Mouse (Mus musculus): ENCODE measurements around the gene Patz1. TPM values are rescaled to one million over a fixed set of nuclear protein-coding genes. Genes with fewer than 3 reads are reported as not detected.

Patz1 gene
- total RNA-seq, 4 experiments from 2014 or later, result 53.5 to 58.4 (median 56.7) TPM

GRCm38 (mm10) chr11:3328806-3329775 is 40.4 kb downstream of the Patz1 start:
- no peak for DNase-seq (ENCODE audit: low spot score in 2 of 2)

- DNase-seq (ENCODE audit: low spot score in 2 of 2), result no peak
Measured at GRCm38 (mm10) chr11:3329891-3330451, 41.3 kb downstream of the Patz1 start, which contains the start of gene Pik3ip1. TSS of gene Pik3ip1 (plus strand) at chr11:3330401.

GRCm38 (mm10) chr11:3330566-3330965 is 41.9 kb downstream of the Patz1 start:
- peak; percentile 89 to 90 for DNase-seq (ENCODE audit: low spot score in 2 of 2)

DNA sequence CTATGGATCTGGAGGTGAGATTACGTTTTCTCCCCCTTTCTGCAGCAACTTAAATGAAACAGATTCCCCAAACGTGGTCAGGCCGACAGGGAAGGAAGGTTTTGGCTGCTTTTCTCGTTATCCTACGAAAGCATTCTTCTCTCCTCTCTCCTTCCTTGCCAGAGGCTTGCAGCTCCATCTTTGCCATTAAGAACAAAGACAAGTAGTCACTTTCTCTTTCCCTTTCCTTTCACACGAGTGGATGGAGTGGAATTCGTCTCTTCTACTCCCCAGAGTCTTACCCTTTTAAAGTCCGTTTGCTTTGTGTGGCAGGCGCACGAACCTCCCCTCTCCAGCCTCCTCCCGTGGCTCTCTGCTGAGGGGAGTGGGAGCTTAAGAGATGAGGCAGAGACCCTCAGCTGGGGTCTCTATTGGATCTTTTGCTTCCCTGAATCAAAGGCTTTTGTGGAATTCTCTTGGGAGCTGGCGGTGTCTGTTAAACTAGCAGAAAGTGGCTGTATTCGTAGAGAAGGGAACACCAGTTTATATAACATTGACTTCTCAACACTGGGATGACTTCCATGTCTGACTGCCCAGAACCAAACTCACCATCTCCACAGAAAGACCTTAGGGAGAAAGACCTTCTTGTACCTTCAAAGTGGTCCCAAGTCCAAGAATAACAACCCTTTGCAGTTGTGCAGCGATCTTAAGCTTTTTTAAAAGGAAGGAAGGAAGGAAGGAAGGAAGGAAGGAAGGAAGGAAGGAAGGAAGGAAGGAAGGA is 42.5 kb downstream of the Patz1 start:
- DNase-seq (ENCODE audit: low spot score in 2 of 2), result no peak

DNA sequence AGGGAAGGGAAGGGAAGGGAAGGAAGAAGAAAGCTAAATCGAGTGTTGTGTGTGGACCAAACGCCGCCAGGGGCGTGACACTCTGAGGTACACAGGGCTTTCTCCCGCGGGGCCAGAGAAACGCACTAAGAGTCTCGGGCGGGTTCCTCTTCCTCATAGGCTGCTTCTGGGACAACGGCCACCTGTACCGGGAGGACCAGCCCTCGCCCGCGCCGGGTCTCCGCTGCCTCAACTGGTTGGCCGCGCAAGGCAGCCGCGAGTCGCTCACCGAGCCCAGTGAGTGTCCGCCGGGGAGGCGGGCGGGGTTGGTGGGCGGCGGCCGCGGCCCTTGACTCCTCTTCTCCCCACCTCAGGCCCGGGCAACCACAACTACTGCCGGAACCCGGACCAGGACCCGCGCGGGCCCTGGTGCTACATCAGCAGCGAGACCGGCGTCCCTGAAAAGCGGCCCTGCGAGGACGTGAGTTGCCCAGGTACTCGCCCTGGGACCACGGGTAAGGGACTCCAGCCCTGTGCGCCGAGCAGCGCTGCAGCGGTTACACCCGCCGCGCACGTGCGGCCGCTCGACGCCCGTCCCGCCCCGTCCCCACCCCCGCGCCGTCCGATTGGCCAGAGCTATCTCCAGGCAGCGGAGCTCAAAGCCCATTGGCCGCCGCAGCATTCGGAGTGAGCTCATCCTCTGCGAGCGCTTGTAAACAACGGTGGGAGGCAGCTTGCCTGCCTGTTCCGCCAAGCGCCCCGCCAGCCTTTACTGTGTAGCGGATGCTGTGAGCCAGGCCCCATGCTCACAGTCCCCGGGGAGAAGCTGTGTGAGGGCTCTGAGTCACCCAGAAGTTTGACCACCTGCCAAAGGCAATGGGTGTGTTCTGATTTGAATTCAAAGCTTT is 43.3 kb downstream of the Patz1 start:
- DNase-seq (ENCODE audit: low spot score in 2 of 2), result peak; percentile 93 to 94

- DNase-seq (ENCODE audit: low spot score in 2 of 2), result no peak
Measured at GRCm38 (mm10) chr11:3333111-3333695, 44.5 kb downstream of the Patz1 start.

GRCm38 (mm10) chr11:3334141-3334710 is 45.6 kb downstream of the Patz1 start:
- DNase-seq (ENCODE audit: low spot score in 2 of 2), result no peak

DNA sequence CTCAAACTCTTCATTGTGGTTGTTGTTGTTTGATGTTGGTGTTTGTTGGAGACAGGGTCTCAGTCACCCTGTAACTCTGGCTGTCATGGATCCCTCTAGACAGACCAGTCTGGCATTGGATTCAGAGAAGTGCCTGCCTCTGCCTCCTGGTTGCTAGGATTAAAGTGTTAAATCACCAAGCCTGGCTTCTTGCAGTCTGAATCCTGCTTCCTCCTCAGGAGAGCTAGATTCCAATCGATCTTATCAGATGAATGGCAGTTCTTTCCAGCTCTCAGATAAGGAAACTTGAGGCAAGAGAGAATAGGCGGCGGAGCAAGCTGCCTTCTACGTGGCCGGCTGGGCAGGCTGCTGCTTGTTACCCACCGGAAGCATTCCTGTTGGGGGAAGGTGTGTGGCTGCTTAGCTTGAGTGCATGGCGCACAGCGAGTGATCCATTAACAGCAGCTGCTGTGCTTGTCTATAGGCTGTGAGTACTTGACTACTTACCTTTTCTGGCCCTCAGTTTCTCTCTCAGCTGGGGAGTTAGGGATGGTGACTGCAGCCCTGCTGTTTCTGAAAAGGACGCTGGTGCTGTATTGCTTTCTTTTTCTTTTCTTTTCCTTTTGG is 46.1 kb downstream of the Patz1 start:
- DNase-seq (ENCODE audit: low spot score in 2 of 2), result no peak

DNA sequence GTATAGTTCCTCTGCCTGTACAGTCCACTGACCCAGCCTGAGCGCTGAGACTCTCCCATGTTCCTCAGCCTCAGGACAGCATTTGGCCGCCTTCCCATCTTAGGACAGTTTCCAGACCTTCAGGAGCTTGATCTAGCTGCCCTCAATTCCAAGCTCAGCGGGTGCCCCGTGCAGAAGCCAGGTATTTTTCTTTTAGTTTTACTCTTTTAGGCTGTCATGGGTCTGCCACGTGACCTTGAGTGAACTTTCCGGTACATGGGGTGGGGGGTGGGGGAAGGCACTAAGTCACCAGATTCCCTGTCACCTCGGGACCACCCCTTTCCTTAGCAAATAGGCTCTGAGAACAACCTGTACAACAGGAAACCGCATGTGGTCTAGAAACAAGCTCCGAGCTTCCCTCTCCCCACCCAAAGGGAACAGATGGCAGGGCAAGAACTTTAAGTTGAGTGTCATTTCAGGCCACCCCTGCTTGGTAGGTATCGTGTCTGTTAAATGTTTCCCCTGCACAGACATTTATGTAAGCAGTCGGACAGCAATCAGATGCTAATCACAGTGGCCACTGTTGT is 47.1 kb downstream of the Patz1 start:
- DNase-seq (ENCODE audit: low spot score in 2 of 2), result no peak

DNA sequence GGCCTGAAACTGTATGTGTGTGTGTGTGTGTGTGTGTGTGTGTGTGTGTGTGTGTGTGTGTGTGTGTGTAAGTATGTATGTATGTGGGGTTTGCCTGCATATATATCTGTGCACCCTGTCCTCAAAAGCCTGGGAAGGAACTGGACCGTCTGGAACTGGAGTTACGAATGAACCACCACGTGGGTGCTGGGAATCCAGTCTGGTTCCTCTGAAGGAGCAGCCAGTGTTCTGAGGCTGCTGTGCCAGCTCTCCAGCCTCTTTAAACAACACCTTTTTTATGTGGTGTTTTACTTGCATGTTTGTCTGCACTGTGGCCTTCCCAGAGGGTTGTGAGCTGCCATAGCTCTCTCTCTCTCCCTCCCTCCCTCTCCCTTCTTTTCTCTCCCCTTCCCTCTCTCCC is 47.9 kb downstream of the Patz1 start:
- no peak for DNase-seq (ENCODE audit: low spot score in 2 of 2)

DNA sequence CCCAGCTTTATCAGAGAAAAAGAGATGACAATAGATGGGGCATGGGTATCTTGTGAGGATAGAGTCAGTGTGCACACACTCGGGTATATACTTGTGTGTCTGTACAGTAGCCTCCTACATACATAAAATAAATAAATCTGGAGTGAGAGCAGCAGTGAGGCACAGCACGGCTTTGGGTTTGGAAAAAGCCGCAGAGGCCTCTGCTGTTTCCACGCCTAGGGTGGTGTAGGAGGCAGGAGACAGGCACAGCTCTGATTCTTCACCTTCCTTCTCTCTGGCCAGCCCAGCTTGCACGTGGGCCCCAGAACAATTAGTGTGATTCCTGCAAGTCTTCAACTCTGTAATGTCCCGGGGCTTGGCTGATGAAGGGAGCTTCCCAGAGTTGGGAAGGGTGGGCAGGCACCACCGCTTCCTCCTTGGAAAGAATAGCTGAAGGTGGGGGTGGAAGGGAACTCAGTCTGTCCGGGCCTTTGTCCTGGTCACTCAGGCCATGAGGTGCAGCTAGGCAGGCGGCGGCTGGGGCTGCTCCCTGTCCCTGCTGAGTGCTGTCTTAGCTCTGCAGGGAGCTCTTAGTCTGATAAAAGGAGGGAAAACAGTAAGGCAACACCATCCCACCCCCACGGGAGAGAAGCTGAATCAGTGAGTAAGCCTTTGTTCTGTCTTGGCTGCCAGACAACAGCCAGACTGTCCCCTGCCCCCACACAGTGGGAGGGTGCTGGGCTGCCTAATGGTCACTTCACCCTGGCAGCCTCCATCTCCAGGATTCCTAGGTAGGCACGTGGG is 48.7 kb downstream of the Patz1 start:
- peak; percentile 75 to 84 for DNase-seq (ENCODE audit: low spot score in 2 of 2)

GRCm38 (mm10) chr11:3337961-3338360 is 49.3 kb downstream of the Patz1 start:
- DNase-seq (ENCODE audit: low spot score in 2 of 2), result no peak

GRCm38 (mm10) chr11:3341476-3341875 is 52.8 kb downstream of the Patz1 start:
- DNase-seq (ENCODE audit: low spot score in 2 of 2), result no peak

GRCm38 (mm10) chr11:3344916-3345315 is 56.2 kb downstream of the Patz1 start:
- DNase-seq (ENCODE audit: low spot score in 2 of 2), result no peak

DNA sequence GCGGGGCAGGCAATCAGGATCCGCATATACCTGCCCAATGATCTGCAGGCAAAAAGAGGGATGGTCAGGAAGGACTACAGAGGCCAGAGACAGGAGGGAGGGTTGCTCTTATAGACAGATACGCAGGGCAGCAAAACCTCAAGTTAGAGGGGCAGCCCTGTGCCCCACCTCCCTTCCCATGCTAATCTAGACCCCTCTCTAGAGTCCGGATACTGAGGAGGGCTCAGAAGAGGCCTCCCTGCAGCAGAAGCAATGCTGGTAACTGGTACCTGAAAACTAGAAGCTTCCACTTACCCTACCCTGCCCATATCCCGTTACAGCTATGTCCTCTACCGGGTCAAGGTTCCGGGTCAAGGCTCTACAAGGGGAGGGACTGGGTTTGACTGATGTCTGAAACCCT is 57.7 kb downstream of the Patz1 start:
- DNase-seq (ENCODE audit: low spot score in 2 of 2), result no peak

- DNase-seq (ENCODE audit: low spot score in 2 of 2), result peak in 1 of 2 experiments; percentile 84
Measured at GRCm38 (mm10) chr11:3347091-3347834, 58.6 kb downstream of the Patz1 start.

GRCm38 (mm10) chr11:3347835-3348195 is 59.1 kb downstream of the Patz1 start:
- DNase-seq (ENCODE audit: low spot score in 2 of 2), result no peak

All from layer of hippocampus, adult 8-10 months (tissue).